Mouse (Mus musculus) layer of hippocampus, postnatal 36 days (tissue): ENCODE data around the gene Ppil3. TPM values are rescaled to one million over a fixed set of nuclear protein-coding genes. Genes with fewer than 3 reads are reported as not detected.
A peak's percentile ranks its signal among the peaks of the same experiment; 100 is the strongest.

Experiments used
- DNase-seq, 2 experiments: peaks; one replicate each; pipeline ENCODE4 v3.0.0; 2022
- total RNA-seq, 2 experiments: library from RNA; stranded (reverse); gene quantifications; 2 replicates each; pipeline ENCODE4 v1.2.3; 2021

Ppil3 gene
- total RNA-seq: 10 to 100 TPM; 26.7 to 29.7 TPM

DNA sequence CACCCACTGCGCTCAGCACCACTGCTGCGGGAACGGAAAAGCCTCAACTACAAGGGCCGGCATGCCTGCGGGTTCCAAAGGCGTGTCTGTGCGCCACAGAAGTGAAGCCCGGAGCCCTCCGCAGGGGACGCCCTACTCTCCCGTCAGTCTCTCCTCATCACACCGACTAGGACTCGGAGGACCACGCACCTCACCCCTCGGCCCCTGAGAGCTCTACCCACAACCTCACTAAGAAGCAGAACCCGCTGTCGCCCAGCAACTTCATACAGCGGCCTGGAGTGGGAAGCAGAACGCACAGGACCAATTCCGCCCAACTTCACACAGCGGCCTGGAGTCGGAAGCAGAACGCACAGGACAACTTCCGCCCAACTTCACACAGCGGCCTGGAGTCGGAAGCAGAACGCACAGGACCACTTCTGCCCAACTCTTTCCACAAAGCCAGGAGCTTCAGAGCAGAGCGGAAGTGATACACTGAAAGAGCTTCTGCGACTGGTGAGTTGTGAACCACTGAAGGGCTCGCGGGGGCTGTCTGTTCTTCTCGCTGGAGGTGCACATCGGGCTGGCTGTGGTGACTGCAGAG, at the start of gene Ppil3, which contains the start of gene Nif3l1:
Gene Ppil3, minus strand, starts transcription at position 344 of the 580 bp plus-strand sequence.
Gene Nif3l1, plus strand, starts transcription at position 9 of the 580 bp plus-strand sequence.
- peak; percentile 90 to 93 for DNase-seq

DNA sequence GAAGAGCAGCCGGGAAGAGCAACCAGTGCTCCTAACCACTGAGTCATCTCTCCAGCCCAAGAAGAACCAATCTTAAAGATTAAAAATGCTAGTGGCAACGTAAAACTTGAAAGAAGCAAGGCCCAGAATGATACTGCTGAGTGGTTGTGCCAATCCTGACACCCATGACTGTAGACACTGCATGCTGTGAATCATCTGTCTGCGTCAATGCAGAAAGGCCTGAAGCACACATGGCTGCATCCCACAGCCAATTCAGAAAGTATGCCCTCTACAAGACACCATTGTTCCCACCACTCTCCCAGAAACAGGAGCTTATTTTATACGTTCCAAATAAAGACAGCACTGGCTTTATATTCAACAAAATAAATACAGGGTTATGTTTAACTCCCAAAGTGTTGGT, 37.4 kb upstream of the Ppil3 start:
- DNase-seq: no peak

DNA sequence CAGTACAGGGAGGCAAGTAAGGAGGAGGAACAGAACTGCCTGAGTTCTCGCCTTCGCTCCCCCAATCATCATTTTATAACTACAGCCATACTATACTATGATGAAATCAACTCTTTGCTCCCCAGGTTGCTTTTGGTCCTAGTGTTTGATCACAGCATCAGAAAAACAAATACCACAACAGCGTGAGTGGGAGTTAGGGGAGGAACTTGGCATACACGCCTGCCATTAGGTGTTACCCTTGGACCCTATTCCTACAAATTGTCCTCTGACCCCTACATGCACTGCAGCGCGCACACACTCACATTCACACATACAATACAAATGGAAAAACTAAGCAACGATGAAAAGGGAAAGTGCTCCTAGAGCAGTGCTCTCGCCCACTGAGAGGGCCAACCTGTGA, 30.4 kb upstream of the Ppil3 start:
- no peak for DNase-seq

DNA sequence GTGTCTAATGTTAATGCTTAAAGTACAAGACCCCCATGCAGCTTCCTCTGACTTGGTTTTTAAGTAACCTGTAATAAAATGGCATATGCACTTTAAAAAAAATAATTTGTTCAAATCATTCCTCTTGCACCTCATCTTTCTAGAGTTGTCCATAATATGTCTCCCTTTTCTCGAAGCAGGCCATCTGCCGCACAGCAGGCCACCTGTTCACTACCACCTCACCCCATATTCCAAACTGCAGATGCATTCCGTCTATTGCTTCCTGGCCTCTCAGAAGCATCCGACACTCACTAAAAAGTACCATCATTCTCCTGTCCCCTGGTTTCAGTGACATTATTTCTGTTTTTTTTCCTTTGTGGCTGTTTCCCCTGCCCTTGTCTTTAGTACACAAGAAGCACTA, 20.3 kb upstream of the Ppil3 start:
- DNase-seq: no peak

DNA sequence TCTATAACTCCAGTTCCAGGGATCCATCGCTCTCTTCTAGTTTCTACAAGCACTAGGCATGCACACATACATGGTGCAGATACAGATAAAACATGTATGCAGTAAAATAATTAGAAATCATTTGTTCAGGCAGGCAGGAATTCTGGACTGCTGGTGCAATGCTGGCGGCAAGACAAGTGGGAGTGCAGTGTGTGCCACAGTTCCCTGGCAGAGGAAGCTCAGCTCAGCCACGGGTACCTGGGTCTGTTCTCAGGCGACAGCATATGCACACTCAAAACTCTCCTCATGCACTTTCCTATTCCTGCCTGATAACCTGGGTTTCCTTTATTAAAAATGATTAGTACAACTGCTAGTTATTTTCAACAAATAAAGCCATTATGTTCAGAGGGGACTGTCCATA, 19.8 kb upstream of the Ppil3 start:
- DNase-seq: peak in 1 of 2 experiments; percentile 24

DNA sequence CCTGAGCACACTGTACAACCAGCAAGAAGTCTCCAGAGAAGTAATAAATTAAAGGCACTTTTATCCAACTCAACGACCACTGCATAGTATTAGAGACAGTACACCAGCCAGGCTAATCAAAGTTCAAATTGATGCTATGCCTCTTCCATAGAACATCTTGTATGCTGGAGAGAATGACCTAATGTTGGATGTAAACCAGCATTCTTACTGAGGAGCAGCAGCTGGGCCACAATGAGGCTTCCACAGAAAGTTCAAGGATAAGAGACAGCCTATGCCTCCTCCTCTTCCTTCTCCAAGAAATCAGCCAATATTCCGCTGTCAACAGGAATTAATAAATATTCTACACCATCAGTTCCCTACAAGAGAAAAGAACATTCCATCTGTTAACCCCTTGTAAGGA, 18.6 kb upstream of the Ppil3 start:
- no peak for DNase-seq

DNA sequence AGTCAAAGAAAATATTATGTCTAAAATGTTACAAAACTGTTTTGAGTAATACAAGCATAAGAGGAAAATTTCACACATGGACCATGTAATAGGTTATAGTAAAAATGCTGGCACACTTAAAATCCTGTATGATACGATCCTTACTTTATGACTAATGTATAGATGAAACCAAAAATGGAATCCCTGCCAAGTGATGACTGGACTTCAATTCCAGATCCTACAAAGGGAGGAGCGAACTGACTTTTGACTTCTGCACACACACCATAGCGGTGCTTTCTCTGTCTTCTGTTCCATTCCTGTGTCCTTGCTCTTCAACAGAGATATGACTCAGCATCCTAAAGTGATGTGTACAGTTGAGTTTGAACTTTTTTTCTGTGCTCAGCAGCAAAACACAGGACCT, 15.3 kb upstream of the Ppil3 start:
- DNase-seq: no peak

DNA sequence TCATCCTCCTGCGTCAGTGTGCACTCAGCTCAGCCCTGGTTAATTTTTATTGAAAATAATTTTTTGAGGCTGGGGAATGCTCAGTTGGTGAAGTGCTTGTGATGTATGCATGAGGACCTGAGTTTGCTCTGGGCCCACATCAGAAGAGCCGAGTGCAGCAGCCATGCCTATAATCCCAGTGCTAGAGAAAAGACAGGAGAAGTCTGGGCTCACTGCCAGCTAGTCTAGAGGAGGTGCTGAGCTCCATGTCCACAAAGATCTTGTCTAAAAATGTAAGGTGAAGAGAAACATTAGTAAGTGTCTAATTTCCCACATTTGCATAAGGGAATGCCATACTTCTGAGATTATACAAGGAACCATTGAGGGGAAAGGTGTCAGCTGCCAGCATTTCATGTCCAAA, 13.6 kb upstream of the Ppil3 start:
- no peak for DNase-seq

DNA sequence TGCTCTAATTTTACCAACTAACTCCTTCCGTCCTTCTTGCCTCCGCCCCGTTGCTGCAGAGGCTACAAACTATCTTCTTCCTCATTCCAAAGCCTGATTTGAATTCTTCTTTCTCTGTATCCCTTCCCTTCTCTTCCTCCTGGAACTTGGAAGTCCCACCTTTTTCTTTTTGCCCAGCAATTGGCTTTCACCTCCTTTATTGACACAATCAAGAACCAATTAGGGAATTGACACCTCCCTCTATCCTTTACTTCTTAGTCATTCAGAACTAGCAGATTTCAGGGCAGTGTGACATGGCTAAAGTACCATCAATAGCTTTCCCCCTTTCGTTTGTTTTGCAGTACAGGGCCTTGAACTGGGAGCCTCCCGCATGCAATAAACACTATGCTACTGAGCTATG, 12.9 kb upstream of the Ppil3 start:
- DNase-seq: no peak

DNA sequence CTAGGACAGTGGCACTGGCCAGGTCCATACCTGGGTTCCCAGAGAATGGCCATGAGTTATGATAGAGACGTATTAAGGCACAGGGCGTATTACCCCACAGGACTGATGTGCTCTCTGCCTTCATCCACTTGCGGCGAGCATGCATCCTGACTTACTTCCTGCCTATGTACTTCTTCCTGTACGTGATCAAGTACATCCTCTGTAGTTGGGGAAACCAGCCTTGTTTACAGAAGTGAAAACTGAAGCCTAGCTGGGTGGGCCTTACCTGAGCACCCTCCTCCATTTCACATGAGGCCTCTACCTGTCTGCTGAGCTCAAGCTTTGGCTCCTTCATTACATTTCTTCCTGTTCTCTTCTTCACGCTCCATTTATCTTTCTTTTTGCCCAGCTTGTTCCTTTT, 9.0 kb upstream of the Ppil3 start:
- DNase-seq: no peak

DNA sequence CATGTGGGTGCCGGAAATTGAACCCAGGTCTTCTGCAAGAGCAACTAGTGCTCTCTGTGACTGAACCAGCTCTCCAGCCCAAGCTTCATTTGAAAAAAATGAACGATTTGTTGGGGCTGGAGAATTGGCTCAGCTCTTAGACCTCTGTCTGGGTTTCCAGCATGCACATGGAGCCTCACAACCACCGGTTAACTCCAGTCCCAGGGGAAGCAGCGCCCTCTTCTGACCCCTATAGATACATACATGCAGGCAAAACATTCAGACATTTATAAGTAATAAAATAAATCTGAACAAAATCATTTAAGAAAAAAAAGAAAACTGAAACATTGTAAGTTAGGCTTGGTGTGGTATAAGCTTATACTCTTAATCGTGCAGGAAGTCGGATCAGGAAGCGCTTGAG, 3.1 kb upstream of the Ppil3 start:
- DNase-seq: no peak

DNA sequence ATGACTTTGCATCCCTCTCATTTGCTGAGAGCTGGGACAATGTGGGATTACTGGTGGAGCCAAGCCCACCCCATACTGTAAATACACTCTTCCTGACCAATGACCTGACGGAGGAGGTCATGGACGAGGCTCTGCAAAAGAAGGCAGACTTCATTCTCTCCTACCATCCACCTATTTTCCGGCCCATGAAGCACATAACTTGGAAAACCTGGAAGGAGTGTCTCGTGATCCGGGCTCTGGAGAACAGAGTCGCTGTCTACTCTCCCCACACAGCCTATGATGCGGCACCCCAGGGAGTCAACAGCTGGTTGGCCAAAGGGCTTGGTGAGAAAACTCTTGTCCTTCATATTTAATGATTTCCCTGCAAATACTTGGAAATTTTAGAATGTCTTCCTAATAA, 2.5 kb upstream of the Ppil3 start:
- no peak for DNase-seq

DNA sequence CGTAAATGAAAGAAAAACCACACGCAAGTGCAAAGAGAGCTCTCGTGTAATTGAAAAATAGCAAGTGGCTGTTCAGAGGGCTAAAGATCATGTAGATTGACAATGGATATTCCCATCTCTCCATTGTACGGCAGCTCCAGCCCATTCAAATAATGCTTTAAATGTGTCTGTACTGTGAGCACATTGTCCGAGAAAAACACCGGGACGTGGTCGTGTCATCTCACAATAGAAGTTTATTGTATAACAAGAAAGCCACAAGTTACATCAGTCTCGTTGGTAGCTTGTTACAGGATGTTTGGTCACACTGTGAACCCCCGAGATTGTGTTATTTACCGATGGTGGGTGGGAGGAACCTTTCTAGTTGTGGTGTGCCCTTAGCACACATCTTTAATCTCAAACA, 575 bp upstream of the Ppil3 start:
- DNase-seq: no peak

DNA sequence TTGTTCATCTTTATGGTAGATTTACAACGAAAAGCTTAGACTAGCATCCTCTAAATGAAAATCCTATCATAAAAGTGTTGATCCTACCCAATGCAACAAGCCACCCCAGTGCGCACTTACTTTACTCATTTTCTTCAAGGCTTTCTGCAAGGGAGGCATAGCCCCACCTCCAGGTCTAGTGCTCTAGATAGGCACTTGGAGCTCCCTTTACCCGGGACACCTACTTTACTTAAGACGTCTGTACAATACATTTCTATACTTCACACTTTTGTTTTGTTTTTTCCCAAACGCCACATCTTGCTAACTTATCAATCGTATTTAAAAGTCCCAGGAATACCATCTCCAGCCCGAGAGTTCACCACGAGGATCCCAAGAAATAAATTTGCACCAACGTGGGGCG, 595 bp downstream of the Ppil3 start:
- DNase-seq: no peak

DNA sequence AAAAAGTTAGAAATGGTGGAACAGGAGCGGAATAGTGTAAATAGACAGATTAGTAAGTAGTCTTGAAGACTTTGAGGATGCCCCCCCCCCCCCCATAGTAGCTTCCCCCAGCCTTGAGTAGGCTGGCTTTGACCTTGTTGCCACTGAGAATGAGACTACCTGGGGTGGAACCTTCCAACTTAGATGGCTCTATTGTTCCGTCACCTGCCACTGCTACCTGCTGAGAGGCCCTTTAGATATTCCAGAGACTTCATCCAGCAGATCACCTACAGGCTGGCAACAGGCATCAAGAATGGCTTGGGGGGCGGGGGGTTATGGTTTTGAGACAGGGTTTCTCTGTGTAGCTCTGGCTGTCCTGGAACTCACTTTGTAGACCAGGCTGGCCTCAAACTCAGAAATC, 20.7 kb downstream of the Ppil3 start:
- no peak for DNase-seq

DNA sequence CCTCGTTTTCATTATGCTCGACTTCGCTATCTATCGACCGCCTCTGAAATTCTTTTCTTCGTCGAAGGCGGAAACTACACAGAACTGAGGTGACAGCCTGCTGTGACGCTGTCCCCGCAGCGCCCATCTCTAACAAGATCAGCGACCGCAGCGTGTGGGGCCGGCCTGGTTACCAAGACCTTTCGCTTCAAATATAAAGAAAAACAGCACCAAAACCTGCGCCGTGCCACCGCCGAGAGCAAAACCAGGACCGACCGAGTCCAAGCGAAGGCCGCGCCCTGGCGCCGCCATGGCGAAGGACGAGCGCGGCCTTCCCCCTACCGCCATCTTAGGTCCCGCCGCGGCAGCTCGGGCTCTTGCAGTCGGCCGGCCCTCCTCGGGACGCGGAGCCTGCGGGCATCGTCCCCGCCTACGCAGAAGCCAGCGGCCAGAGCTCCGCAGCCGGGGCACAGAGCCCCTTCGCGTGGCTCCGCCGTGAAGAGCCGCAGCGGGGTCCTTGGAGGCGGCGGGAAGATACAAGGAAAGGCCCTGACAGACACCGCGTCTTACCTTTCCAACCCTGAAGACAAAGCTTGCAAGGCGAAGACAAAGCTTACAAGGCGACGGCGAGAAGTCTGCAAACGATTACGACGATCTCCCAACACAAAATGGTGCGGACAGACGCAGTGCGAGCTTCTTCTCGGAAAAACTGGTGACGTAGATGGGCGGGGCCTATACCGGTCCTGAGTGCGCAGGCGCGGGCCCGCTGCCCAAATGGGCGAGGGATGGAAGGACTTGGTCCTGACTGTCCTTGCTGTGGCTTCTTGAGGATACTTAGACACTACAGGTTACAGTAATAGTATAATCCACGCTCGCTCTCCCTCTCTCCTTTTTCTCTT, 21.7 kb downstream of the Ppil3 start, which contains the start of gene Clk1:
Gene Clk1, minus strand, starts transcription at position 696 of the 878 bp plus-strand sequence.
- DNase-seq: peak; percentile 95 to 97

DNA sequence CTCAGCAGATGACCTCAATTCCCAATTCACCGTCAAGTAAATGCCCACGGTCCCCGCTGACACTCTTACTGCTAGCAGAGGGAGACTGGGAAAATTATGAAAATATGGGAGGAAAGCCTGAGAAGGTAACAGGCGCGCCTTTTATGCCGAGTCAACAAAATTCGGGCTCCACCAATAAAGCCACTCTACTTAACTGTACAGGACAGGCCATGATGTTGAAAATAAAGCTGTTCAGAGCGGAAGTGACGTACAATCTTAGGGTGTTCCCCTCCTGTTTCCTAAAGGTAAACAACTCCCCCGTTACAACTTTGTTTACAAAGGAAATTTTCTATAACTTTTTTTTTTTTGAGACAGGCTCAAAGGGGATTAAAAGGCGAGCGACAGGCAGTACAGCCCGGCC, 22.4 kb downstream of the Ppil3 start:
- no peak for DNase-seq

DNA sequence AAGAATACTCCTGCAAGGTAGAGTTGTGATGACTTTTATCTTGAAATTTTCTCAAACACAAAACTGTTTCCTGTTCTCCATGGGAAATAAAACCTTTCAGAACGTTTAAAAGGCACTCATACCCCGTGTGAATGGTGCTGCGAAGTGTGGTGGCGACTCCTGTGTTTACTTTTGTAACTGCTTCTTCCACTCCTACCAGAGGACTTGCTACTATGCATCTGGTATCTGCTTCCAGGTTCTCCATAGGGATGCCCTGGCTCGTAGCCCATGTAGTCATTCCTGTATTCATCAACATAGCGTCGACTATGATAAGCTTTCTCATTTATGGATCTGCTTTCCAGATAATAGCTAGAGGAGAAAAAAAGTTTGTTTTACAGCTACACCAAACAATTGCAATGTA, 24.3 kb downstream of the Ppil3 start:
- DNase-seq: no peak

DNA sequence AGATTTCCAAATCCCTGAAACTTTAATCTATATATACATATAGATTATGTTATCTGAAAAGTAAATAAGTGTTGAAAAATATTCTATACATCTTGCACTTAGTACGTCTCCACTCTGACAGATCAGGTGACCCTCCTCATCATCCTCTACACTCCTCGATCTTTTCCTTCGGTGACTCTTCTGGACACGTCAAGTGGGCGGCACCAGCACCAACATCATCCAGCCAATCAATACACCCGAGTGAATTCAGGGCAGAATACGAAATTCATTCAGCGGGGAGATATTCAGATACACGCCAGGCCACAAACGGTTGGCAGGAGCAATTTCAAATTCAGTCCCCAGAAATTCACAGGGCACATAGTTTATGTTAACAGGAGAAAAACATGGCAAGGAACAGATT, 25.3 kb downstream of the Ppil3 start:
- no peak for DNase-seq

DNA sequence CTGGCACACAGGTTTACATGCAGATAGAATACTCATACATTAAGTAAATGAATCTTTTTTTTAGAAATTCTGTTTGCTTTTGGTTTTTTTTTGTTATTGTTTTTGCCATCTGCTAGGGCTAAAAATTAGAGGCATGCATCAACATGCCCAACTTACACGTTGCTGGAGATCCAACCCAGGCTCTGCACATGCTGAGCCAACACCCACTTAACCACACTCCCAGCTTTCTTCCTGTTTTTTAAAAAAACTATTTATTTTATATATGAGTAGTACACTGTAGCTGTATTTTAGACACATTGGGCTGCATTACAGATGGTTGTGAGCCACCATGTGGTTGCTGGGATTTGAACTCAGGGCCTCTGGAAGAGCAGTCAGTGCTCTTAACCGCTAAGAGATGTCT, 29.2 kb downstream of the Ppil3 start:
- DNase-seq: no peak

DNA sequence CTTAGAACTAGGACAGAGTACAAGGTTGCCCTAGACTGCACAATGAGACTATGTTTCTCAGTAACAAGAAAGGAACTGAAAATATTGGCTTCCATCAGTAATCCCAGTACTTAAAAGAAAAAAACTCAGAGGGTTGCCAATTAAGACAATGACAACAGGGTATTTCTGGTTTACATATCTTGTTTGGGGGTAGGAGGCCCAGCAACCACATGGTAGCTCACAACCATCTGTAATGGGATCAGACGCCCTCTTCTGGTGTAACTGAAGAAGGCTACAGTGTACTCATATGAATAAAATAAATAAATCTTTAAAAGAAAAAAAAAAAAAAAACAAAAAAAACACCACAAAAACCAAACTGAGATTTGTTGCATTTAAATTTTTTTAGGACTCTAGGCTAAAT, 29.8 kb downstream of the Ppil3 start:
- DNase-seq: no peak

DNA sequence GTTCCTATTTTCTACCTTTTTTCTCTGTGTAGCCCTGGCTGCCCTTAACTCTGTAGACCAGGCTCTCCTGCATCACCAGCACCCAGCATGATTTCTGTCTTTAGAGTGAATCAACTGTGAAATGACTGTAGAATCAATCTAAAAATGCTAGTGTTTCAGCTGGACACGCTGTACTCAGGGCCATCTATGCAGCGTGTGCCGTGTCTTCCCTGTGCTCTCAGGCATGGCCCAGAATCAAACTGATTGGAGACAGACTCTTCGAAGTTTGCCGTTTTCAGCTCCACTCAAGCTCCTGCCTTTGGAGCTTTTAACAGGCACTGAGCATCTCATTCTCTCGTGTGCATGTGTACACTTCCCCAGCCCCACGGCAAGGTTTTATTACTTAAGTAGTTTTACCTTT, 34.5 kb downstream of the Ppil3 start:
- no peak for DNase-seq

DNA sequence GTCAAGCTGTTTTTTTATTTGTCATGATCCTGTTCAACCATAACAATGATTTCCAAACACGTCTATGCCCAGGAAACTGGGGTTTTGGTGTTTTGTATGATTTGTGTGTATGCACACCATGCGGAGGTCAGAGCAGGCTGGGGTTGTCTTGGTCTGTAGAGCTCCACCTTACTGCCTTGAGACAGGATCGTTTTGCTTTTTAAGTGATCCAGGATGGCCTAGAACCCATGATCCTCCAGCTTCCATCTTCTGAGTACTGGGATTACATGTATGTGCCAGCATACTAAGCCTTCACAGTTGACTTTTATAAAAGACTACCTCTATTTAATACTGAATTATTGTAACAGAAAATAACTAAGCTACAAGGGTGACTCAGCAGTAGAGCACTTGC, 35.1 kb downstream of the Ppil3 start:
- DNase-seq: no peak

DNA sequence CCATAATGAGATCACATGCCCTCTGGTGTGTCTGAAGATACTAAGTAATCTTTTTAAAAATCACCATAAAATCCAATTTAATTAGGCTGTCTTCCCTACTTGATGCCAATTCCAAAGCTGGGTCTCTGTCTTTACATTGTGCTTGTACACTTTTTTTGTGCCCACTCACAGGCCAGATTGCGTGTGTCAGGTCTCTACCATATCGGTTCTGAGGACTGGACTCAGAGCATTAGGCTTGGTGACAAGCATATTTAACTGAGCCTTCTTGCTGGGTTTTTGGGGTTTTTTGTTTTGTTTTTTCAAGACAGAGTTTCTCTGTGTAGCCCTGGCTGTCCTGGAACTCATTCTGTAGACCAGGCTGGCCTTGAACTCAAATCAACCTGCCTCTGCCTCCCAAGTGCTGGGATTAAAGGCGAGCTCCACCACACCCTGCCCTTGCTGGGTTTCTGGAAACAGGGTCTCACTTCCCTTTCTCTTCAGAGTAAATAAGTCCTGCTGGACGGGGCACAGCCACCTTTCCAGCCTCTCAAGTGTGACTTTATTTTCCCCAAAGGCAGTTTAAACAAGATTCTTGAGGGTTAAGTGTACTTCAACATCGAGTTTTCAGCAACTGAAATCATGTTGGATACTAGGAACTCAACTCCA, 35.6 kb downstream of the Ppil3 start:
- no peak for DNase-seq
